Mouse (Mus musculus): ENCODE results near the gene Fxyd2. TPM values are rescaled to one million over a fixed set of nuclear protein-coding genes. Genes with fewer than 3 reads are reported as not detected.

Fxyd2 gene
- polyA plus RNA-seq, 1 experiment from 2014 or later = 0.88 TPM

DNA sequence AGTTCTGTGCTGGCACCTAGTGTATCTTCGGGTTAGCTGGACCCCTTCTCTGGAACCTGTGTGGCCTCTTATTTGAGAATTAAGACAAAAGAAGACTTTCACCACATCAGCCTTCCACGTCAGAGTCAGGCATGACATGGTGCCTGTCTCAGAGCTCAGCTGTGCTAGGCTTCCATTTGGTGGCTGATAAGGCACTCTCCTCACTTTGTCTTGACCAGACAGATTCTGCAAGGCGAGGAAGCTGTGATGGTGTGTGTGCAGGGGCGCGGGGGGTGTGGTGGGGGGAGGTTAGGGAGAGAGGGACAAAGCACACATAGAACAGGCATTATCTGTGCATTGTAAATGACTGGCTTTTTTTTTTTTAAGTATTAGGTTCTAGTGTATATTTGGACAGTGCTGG is 29.9 kb downstream of the Fxyd2 start:
- no peaks in the 10 kb centered on the region for H3K9me3 ChIP-seq (ENCODE audit: control insufficient read depth, low read length)
- H3K4me3 ChIP-seq (ENCODE audit: low read depth, low read length) = no peak overlapping the region
- H3K36me3 ChIP-seq (ENCODE audit: control insufficient read depth, insufficient read depth, low read length) = no peaks in the 10 kb centered on the region
- ATAC-seq (ENCODE audit: insufficient read depth, low FRiP score, low TSS enrichment) = no peak
- no peak overlapping the region for H3K4me2 ChIP-seq (ENCODE audit: low read depth)
- H3K9ac ChIP-seq (ENCODE audit: low read length) = no peak overlapping the region
- H3K4me1 ChIP-seq (ENCODE audit: control insufficient read depth, insufficient read depth, low read length) = no peaks in the 10 kb centered on the region
- 37% methylated on average over 5 of the region's 5 CpGs for WGBS
- no peak overlapping the region for H3K27ac ChIP-seq (ENCODE audit: low read depth, low read length)
- peaks cover 40% of the 10 kb centered on the region for H3K27me3 ChIP-seq (ENCODE audit: control insufficient read depth, insufficient read depth, low read length)
- DNase-seq (ENCODE audit: low spot score) = no peak

DNA sequence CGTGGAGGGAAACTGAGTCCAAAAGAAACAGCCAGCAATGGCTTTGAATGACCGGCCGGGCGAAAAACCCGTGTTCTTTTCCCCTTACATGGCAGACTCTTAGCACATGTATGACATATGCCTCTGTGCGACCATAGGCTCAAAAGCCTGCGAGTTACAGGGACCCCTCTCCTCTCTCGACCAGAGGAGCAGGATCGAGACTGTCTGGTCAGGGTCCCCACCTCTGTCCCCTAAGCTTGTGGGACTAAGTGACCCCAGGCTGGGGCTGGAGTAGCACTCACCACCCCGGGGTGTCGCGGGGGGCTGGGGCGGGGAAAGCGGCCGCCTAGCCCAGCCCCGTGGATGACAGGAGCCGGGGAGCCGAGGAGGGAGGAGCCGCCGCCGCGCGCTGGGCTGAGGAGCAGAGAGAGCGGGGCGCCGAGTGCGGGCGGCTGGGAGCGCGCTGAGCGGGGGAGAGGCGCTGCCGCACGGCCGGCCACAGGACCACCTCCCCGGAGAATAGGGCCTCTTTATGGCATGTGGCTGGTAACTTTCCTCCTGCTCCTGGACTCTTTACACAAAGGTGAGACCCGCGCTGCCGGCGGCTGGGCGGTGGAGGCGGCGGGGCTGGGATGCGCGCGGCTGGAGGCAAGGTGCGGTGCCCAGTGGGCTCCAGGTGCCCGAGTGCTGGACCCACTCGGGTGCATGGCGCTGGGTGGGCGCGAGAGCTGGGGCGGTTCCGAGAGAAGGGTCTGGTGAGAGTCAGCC is 30.7 kb downstream of the Fxyd2 start:
- no peak for ATAC-seq (ENCODE audit: insufficient read depth, low FRiP score, low TSS enrichment)
- no peak overlapping the region for H3K27ac ChIP-seq (ENCODE audit: low read depth, low read length)
- no peaks in the 10 kb centered on the region for H3K9me3 ChIP-seq (ENCODE audit: control insufficient read depth, low read length)
- DNase-seq (ENCODE audit: low spot score) = peak; percentile 37
- no peaks in the 10 kb centered on the region for H3K36me3 ChIP-seq (ENCODE audit: control insufficient read depth, insufficient read depth, low read length)
- no peaks in the 10 kb centered on the region for H3K4me1 ChIP-seq (ENCODE audit: control insufficient read depth, insufficient read depth, low read length)
- peak overlapping the region; percentile 33 for H3K4me3 ChIP-seq (ENCODE audit: low read depth, low read length)
- WGBS = 2% methylated on average over 41 of the region's 54 CpGs
- H3K27me3 ChIP-seq (ENCODE audit: control insufficient read depth, insufficient read depth, low read length) = peaks cover 40% of the 10 kb centered on the region
- peak overlapping the region; percentile 10; the same call in 1 of the 2 replicates for H3K9ac ChIP-seq (ENCODE audit: low read length)
- H3K4me2 ChIP-seq (ENCODE audit: low read depth) = peak overlapping the region; percentile 42

DNA sequence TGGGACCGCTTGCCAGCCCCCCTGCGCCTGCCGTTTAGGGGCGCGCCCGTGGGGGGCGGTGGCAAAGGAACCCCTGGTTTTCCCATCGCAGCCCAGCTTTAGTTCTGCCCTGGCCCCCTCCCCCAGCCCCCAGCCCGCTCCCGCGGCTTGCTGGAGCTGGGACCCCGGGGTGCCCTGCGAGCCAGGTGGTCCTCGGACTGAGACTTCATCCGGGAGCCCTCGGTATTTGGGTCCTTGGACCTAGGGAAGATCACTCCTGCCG is 31.2 kb downstream of the Fxyd2 start:
- WGBS = 0% methylated on average over 15 of the region's 17 CpGs
- ATAC-seq (ENCODE audit: insufficient read depth, low FRiP score, low TSS enrichment) = no peak
- Histone ChIP-seq H3K4me2 (ENCODE audit: low read depth) (peak overlapping the region; percentile 42), H3K4me3 (ENCODE audit: low read depth, low read length) (peak overlapping the region; percentile 33), H3K9ac (ENCODE audit: low read length) (peak overlapping the region; percentile 10; the same call in 1 of the 2 replicates), H3K4me1 (ENCODE audit: control insufficient read depth, insufficient read depth, low read length) (no peaks in the 10 kb centered on the region), H3K9me3 (ENCODE audit: control insufficient read depth, low read length) (no peaks in the 10 kb centered on the region), H3K27ac (ENCODE audit: low read depth, low read length) (no peak overlapping the region), H3K36me3 (ENCODE audit: control insufficient read depth, insufficient read depth, low read length) (no peaks in the 10 kb centered on the region), H3K27me3 (ENCODE audit: control insufficient read depth, insufficient read depth, low read length) (peaks cover 40% of the 10 kb centered on the region)
- DNase-seq (ENCODE audit: low spot score) = no peak

DNA sequence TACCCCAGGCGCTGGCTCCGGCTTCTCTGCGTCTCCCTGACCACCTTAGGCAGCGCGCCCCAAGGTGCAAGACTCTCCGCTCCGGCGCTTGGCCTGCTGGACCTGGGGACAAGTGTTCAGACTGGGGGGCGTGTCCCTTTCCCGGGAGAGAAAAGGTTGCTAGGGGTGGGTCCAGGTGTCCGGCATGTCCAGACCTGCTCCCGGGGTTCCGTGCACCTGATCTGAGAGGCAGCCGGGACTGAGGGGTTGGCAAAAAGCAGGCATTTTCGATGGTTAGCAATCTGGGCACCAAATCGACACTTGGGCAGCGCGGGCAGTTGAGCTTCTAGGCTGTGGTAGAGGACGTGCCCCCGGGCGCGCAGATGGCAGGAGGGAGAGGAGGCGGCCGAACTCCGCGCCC is 31.7 kb downstream of the Fxyd2 start:
- ATAC-seq (ENCODE audit: insufficient read depth, low FRiP score, low TSS enrichment) (no peak), DNase-seq (ENCODE audit: low spot score) (no peak)
- H3K36me3 ChIP-seq (ENCODE audit: control insufficient read depth, insufficient read depth, low read length) = no peaks in the 10 kb centered on the region
- peaks cover 40% of the 10 kb centered on the region for H3K27me3 ChIP-seq (ENCODE audit: control insufficient read depth, insufficient read depth, low read length)
- H3K9ac ChIP-seq (ENCODE audit: low read length) = no peak overlapping the region
- peak overlapping the region; percentile 42 for H3K4me2 ChIP-seq (ENCODE audit: low read depth)
- H3K4me3 ChIP-seq (ENCODE audit: low read depth, low read length) = peak overlapping the region; percentile 33
- H3K9me3 ChIP-seq (ENCODE audit: control insufficient read depth, low read length) = no peaks in the 10 kb centered on the region
- WGBS = 3% methylated on average over 26 of the region's 26 CpGs
- no peaks in the 10 kb centered on the region for H3K4me1 ChIP-seq (ENCODE audit: control insufficient read depth, insufficient read depth, low read length)
- H3K27ac ChIP-seq (ENCODE audit: low read depth, low read length) = no peak overlapping the region

DNA sequence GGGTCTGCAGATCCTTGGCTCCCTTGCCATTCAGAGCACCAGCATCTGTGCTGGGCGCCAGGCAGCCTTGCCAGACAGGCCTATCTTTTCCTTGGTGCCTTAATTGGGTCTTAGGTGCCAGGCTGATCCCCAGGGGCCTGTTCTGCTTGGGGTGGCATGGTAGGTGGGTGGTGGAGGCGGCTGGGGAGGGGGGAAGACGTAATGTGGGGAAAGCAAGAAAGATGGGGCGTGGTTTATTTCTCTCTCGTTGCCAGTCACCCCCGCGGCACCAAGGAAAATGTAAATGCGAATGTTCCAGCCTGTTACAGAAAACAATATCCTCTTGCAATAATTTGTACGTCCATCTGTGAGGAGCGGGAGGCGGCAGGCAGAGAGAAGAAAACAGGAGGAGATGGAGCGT is 33.2 kb downstream of the Fxyd2 start:
- Histone ChIP-seq H3K4me3 (ENCODE audit: low read depth, low read length) (no peak overlapping the region), H3K27ac (ENCODE audit: low read depth, low read length) (no peak overlapping the region), H3K9ac (ENCODE audit: low read length) (no peak overlapping the region), H3K36me3 (ENCODE audit: control insufficient read depth, insufficient read depth, low read length) (no peaks in the 10 kb centered on the region), H3K4me1 (ENCODE audit: control insufficient read depth, insufficient read depth, low read length) (no peaks in the 10 kb centered on the region), H3K9me3 (ENCODE audit: control insufficient read depth, low read length) (no peaks in the 10 kb centered on the region), H3K4me2 (ENCODE audit: low read depth) (no peak overlapping the region), H3K27me3 (ENCODE audit: control insufficient read depth, insufficient read depth, low read length) (peaks cover 40% of the 10 kb centered on the region)
- DNase-seq (ENCODE audit: low spot score) = no peak
- 68% methylated on average over 12 of the region's 12 CpGs for WGBS
- ATAC-seq (ENCODE audit: insufficient read depth, low FRiP score, low TSS enrichment) = no peak

DNA sequence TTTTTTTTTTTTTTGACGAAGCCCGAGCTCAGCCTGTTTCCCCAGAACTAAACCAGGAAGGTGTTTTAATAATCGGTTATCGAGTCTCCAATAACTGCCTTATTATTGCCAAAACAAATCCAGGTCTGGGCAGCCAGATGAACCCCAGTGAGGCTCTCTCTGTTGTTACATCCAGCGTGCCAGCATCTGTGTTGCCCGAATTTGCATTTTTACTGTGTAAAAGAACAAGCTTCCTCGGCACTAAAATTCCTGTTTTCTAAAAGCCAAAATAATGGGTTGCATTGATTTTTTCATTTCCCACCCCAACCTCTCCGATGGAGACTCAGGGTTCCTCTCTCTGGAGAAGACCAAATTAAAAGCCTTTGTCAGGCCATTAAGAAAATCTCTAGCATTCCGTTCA is 33.6 kb downstream of the Fxyd2 start:
- ATAC-seq (ENCODE audit: insufficient read depth, low FRiP score, low TSS enrichment) (no peak), DNase-seq (ENCODE audit: low spot score) (no peak)
- Histone ChIP-seq H3K27me3 (ENCODE audit: control insufficient read depth, insufficient read depth, low read length) (peaks cover 40% of the 10 kb centered on the region), H3K4me1 (ENCODE audit: control insufficient read depth, insufficient read depth, low read length) (no peaks in the 10 kb centered on the region), H3K9ac (ENCODE audit: low read length) (no peak overlapping the region), H3K4me2 (ENCODE audit: low read depth) (no peak overlapping the region), H3K9me3 (ENCODE audit: control insufficient read depth, low read length) (no peaks in the 10 kb centered on the region), H3K36me3 (ENCODE audit: control insufficient read depth, insufficient read depth, low read length) (no peaks in the 10 kb centered on the region), H3K4me3 (ENCODE audit: low read depth, low read length) (no peak overlapping the region), H3K27ac (ENCODE audit: low read depth, low read length) (no peak overlapping the region)
- 79% methylated on average over 9 of the region's 9 CpGs for WGBS

DNA sequence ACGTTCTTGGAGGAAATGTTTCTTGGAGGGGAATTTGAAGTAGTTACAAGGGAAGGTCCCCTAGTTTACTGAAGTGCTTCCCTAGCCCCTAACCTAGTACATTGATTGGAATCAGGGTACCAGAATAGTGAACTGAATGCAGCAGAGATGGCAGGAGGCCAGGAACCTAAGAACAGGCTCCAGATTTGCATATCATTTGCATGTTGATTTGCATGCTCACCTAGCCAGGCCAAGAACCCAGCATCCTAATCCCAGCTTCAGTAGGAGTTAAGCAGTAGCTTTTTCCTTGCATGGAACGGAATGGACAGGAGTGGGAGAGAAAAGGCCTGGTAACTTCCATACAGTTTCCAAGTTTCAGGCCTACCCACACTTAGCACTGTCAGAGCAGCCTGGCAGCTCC is 34.7 kb downstream of the Fxyd2 start:
- DNase-seq (ENCODE audit: low spot score) (no peak), ATAC-seq (ENCODE audit: insufficient read depth, low FRiP score, low TSS enrichment) (no peak)
- peaks cover 35% of the 10 kb centered on the region for H3K27me3 ChIP-seq (ENCODE audit: control insufficient read depth, insufficient read depth, low read length)
- H3K4me2 ChIP-seq (ENCODE audit: low read depth) = no peak overlapping the region
- no peaks in the 10 kb centered on the region for H3K4me1 ChIP-seq (ENCODE audit: control insufficient read depth, insufficient read depth, low read length)
- no peaks in the 10 kb centered on the region for H3K36me3 ChIP-seq (ENCODE audit: control insufficient read depth, insufficient read depth, low read length)
- 72% methylated on average over 2 of the region's 2 CpGs for WGBS
- H3K4me3 ChIP-seq (ENCODE audit: low read depth, low read length) = no peak overlapping the region
- H3K9ac ChIP-seq (ENCODE audit: low read length) = no peak overlapping the region
- H3K9me3 ChIP-seq (ENCODE audit: control insufficient read depth, low read length) = no peaks in the 10 kb centered on the region
- no peak overlapping the region for H3K27ac ChIP-seq (ENCODE audit: low read depth, low read length)

DNA sequence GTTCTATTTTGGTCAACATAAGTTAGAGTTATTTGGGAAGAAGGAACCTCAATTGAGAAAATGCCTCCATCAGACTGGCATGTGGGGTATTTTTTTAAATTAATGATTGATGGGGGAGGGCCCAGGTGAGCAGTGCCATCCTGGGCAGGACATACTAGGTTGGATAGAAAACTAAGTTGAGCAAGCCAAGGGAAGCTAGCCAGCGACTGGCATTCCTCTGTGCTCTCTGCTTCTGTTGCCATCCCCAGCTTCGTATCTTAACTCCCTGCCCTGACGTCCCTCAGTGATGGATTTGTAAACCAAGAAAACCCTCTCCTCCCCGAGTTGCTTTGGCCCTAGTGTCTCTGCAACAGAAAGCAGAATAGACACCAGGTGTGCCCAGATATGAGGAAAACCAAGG is 39.6 kb downstream of the Fxyd2 start:
- 85% methylated on average over 4 of the region's 4 CpGs for WGBS
- DNase-seq (ENCODE audit: low spot score) = no peak
- H3K27ac ChIP-seq (ENCODE audit: low read depth, low read length) = no peak overlapping the region
- no peak overlapping the region for H3K4me3 ChIP-seq (ENCODE audit: low read depth, low read length)
- no peaks in the 10 kb centered on the region for H3K9me3 ChIP-seq (ENCODE audit: control insufficient read depth, low read length)
- H3K4me2 ChIP-seq (ENCODE audit: low read depth) = no peak overlapping the region
- no peak for ATAC-seq (ENCODE audit: insufficient read depth, low FRiP score, low TSS enrichment)
- no peaks in the 10 kb centered on the region for H3K27me3 ChIP-seq (ENCODE audit: control insufficient read depth, insufficient read depth, low read length)
- no peaks in the 10 kb centered on the region for H3K4me1 ChIP-seq (ENCODE audit: control insufficient read depth, insufficient read depth, low read length)
- no peaks in the 10 kb centered on the region for H3K36me3 ChIP-seq (ENCODE audit: control insufficient read depth, insufficient read depth, low read length)
- no peak overlapping the region for H3K9ac ChIP-seq (ENCODE audit: low read length)

DNA sequence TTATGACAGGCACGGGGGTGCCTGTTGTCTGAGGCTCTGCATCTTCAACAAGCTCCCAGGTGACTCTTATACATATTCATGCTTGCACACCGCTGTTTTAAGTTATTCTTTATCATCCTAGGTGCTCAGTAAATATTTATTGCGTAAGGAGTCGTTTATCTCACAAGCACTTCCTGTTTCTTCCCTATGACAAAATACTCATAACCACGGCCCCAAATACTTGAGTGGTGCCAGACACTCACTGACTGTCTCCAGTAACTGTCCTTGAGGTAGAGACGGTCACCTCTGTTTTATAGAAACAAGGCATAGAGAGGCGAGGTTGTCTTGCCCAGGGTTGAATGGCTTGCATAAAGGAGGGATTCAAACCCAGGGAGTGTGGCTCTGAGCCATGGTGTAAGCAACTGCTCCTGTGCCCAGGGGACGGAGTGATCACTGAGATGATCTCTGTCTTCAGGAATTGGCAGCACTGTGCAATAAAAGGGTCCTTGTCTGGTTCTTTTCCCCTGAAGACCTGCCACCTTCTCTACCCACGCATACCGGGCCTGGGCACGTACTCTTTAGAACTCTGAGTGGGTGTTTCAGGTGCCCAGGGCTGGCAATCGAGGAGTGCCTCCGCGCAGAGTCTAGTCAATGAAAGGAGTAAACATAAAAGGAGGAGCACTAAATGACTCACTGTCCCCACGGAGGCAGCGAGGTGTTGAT is 40.8 kb downstream of the Fxyd2 start:
- DNase-seq (ENCODE audit: low spot score) (no peak), ATAC-seq (ENCODE audit: insufficient read depth, low FRiP score, low TSS enrichment) (no peak)
- H3K4me1 ChIP-seq (ENCODE audit: control insufficient read depth, insufficient read depth, low read length) = no peaks in the 10 kb centered on the region
- H3K27ac ChIP-seq (ENCODE audit: low read depth, low read length) = no peak overlapping the region
- H3K27me3 ChIP-seq (ENCODE audit: control insufficient read depth, insufficient read depth, low read length) = no peaks in the 10 kb centered on the region
- H3K36me3 ChIP-seq (ENCODE audit: control insufficient read depth, insufficient read depth, low read length) = no peaks in the 10 kb centered on the region
- no peaks in the 10 kb centered on the region for H3K9me3 ChIP-seq (ENCODE audit: control insufficient read depth, low read length)
- WGBS = 81% methylated on average over 16 of the region's 16 CpGs
- H3K4me3 ChIP-seq (ENCODE audit: low read depth, low read length) = no peak overlapping the region
- H3K9ac ChIP-seq (ENCODE audit: low read length) = no peak overlapping the region
- no peak overlapping the region for H3K4me2 ChIP-seq (ENCODE audit: low read depth)

All from neural tube, embryonic 11.5 days (tissue).